Mouse (Mus musculus) forebrain, embryonic 16.5 days (tissue): ENCODE results near the gene Pax4. TPM values are rescaled to one million over a fixed set of nuclear protein-coding genes. Genes with fewer than 3 reads are reported as not detected.

Source experiments
- ATAC-seq: fragments of 200-750 bp; cut with Nextera tagmentation; 2 replicates; pipeline ENCODE4 v1.8.0; 2017; ENCODE audit warnings: mild to moderate bottlenecking, moderate library complexity
- H3K27ac ChIP-seq: fragments of 300-500 bp; sonication (generic); 2 replicates; pipeline ENCODE4 v1.5.1; 2014; ENCODE audit warnings: low read length, control low read depth
- H3K27me3 ChIP-seq: fragments of 300-500 bp; sonication (generic); replicated peaks from 2 replicates; pipeline ENCODE4 v1.6.1; 2014; ENCODE audit warnings: low read length; ENCODE audit not compliant: control insufficient read depth, insufficient read depth
- H3K36me3 ChIP-seq: fragments of 300-500 bp; sonication (generic); 2 replicates; pipeline ENCODE4 v1.6.1; 2014; ENCODE audit not compliant: control insufficient read depth, insufficient read depth
- H3K4me1 ChIP-seq: fragments of 300-500 bp; sonication (generic); replicated peaks from 2 replicates; pipeline ENCODE4 v1.6.1; 2014; ENCODE audit warnings: low read length; ENCODE audit not compliant: control insufficient read depth, insufficient read depth
- H3K4me2 ChIP-seq: fragments of 300-500 bp; sonication (generic); 2 replicates; pipeline ENCODE4 v1.6.1; 2014; ENCODE audit warnings: mild to moderate bottlenecking, low read length, control low read depth
- H3K4me3 ChIP-seq: fragments of 300-500 bp; sonication (generic); replicated peaks from 2 replicates; pipeline ENCODE4 v1.5.1; 2014; ENCODE audit warnings: mild to moderate bottlenecking, low read length, control low read depth
- H3K9ac ChIP-seq: fragments of 300-500 bp; sonication (generic); replicated peaks from 2 replicates; pipeline ENCODE4 v1.6.1; 2014; ENCODE audit warnings: low read depth, low read length, control low read depth
- H3K9me3 ChIP-seq: fragments of 300-500 bp; sonication (generic); 2 replicates; pipeline ENCODE4 v1.6.1; 2016; ENCODE audit warnings: low read length; ENCODE audit not compliant: control insufficient read depth
- WGBS: fragments of 180-500 bp; shearing (Covaris S2); extraction: QIAGEN DNeasy Blood & Tissue Kit; methylation state at CpG from one replicate; pipeline ENCODE4 v1.1.7; 2014; 5-methylcytosine and 5-hydroxymethylcytosine counted together
- polyA plus RNA-seq: library from polyadenylated mRNA; unstranded; fragments of >200 nt; fragmentation: Nextera tagmentation; extraction: Ambion mirVana; gene quantifications from 2 replicates; pipeline ENCODE4 v1.2.1, GENCODE M21; 2015

Pax4 gene
- polyA plus RNA-seq, 1 experiment from 2014 or later: 0.48 TPM

DNA sequence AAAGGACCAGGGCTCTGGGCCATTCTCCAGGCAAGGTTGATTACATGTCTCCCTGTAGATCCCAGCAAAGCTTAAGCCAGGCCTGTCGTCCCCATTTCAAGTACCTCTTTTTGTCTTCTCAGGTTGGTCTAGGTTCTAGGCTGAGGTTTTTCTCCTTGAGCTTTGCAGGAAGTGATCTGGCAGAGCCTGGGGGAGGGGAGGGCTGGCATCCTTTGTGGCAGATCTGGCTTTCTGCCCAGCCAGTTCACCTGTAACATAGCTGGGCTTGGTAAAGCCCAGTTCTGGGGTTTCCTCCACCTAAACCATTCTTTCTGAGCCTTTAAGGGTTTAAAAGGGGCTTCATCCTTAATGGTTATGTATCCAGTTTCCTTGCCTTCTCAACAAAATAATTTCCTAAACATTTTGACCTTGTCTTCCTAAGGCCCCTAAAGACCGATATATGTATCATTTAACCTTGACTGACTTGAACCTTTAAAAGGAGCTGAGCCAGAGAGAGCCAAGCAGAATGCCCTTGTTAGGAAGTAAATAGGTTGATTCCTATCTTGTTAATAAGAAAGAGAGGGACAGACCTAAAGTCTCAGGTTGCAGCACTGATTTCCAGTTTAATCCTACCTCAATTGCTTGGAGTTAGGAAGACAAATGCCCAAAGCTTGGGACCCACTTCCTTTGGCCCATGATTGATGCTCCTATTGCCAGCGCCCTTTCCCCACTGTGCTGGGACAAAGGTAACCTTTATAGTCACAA, 21.9 kb downstream of the Pax4 start, which contains the start of gene Fscn3:
Gene Fscn3, plus strand, starts transcription at position 694 of the 744 bp plus-strand sequence.
- Histone ChIP-seq H3K4me3 (no peak within 1 kb of the TSS), H3K27ac (no peak within 1 kb of the TSS), H3K9me3 (no peaks in the 10 kb centered on the region), H3K9ac (no peak within 1 kb of the TSS), H3K4me1 (peaks cover 12% of the 10 kb centered on the region), H3K4me2 (no peak within 1 kb of the TSS), H3K36me3 (no peaks in the 10 kb centered on the region), H3K27me3 (no peaks in the 10 kb centered on the region)
- WGBS: 75% methylated on average over 3 of the region's 3 CpGs
- ATAC-seq: no peak

DNA sequence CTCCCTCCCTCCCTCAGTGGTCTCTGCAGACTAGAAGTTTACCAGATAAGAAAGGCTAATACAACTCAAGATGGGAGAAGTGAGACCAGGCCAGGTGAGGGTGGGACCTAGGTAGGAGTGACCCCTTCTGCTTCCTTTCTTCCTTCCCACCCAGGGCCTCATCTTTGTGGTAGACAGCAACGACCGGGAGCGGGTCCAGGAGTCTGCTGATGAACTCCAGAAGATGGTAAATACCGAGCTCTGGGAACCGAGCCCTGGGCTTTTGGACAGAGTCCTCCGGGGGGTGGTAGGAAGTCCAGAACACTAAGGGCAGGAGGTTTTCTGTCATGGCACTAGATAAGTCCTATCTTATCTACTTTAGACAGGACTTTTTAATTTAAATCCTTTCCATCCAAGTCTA, 24.1 kb downstream of the Pax4 start:
- 88% methylated on average over 6 of the region's 6 CpGs for WGBS
- Histone ChIP-seq H3K36me3 (no peaks in the 10 kb centered on the region), H3K4me1 (peaks cover 28% of the 10 kb centered on the region), H3K4me3 (no peak overlapping the region), H3K4me2 (no peak overlapping the region), H3K9ac (no peak overlapping the region), H3K27me3 (no peaks in the 10 kb centered on the region), H3K27ac (no peak overlapping the region), H3K9me3 (no peaks in the 10 kb centered on the region)
- no peak for ATAC-seq

DNA sequence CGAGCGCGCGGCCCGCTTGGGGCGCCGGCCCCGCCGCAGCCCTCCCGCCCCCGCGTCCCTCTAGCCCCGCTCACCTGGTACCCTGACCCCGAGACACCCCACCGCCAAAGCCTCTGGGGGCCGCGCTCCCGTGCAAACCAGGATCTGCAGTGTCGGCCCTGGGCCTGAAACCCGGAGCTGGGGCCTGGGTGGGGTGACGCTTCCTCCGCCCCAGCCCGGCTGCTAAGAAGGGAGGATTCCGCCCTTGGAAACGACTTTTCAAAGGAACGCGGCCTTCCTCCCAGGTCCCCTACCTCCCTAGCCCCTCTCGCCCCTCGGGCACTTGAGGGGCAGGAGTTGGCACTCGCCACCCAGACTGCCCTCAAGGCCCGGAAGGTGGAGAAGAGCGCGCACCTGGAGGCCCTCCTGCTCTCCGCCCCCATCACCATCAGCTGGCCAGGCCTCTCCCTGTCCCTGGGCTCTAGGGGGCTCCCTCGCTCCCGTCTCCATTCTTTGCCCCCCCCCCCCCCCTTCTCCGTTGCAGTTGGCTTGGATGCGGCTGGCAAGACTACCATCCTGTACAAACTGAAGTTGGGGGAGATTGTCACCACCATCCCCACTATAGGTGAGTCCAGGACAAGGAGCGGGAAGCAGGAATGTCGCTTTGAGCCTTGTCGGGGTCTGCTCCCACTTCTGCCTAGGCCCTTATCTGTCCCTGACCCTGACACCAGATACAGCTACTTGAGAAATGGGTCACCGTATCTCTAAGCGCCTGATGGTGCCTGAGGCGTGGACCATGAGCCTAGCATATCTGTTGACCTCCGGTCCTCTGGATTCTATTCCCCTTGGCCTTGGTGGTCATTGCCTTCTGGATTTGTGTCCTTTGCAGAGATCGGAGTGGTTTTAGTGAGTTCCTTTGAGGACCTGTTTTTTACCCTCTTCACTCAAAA, 25.1 kb downstream of the Pax4 start:
- peak overlapping the region; percentile 77 for H3K27ac ChIP-seq
- ATAC-seq: peak; percentile 43
- no peaks in the 10 kb centered on the region for H3K9me3 ChIP-seq
- H3K4me2 ChIP-seq: peak overlapping the region; percentile 69
- H3K27me3 ChIP-seq: no peaks in the 10 kb centered on the region
- peak overlapping the region; percentile 84 for H3K4me3 ChIP-seq
- peaks cover 35% of the 10 kb centered on the region for H3K4me1 ChIP-seq
- H3K36me3 ChIP-seq: peaks cover under 1% of the 10 kb centered on the region; the same call in 1 of the 2 replicates
- WGBS: 12% methylated on average over 40 of the region's 46 CpGs
- peak overlapping the region; percentile 98 for H3K9ac ChIP-seq

DNA sequence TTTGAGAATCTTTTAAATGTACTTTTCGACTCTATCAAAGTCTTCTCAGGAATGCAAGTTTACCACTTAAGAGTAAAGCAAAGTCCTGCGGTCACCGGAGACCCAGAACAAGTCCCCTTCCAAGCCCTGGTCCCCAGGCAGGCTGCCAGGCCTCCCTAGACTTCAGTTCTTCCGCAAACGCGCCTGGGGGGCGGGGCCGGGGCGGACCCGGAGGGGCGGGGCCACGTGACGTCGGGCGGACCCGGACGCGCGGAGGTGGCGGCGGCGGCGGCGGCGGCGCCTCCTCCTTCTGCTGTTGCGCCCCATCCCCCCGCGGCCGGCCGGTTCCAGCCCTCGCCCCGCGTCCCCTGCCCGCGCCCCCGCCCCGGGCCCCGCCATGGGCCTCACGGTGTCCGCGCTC, 25.8 kb downstream of the Pax4 start, which contains the start of gene Arf5:
Gene Arf5, plus strand, starts transcription at position 248 of the 400 bp plus-strand sequence.
- Histone ChIP-seq H3K36me3 (peaks cover 7% of the 10 kb centered on the region), H3K27me3 (no peaks in the 10 kb centered on the region), H3K4me2 (peak within 1 kb of the TSS; percentile 69), H3K27ac (peak within 1 kb of the TSS; percentile 77), H3K4me1 (peaks cover 35% of the 10 kb centered on the region), H3K9ac (peak within 1 kb of the TSS; percentile 98), H3K9me3 (no peaks in the 10 kb centered on the region), H3K4me3 (peak within 1 kb of the TSS; percentile 84)
- ATAC-seq: peak; percentile 78
- WGBS: under 1% methylated on average over 23 of the region's 42 CpGs

DNA sequence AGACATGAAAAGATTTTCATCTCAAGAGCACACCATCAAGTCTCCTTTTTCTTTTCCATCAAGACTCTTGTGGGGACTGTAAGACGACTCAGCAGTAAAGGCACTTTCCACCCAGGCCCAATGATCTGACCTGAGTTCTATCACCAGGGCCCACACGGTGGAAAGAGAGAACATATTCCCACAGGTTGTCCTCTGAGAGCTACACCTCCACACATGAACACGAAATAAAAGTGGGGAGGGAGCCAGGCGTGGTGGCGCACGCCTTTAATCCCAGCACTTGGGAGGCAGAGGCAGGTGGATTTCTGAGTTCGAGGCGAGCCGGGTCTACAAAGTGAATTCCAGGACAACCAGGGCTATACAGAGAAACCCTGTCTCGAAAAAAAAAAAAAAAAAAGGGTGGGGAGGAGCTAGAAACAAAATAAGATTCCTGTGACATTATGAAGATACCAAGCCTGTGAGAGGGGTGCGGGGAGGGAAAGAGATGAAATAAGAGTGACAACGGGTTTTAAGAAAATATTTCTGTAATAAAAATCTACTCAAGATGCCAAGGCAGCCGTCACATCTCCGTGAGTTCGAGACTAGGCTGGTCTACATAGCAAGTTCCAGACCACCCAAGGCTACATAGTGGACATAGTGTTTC, 26.4 kb downstream of the Pax4 start:
- Histone ChIP-seq H3K9ac (peak overlapping the region; percentile 98; the same call in 1 of the 2 replicates), H3K9me3 (no peaks in the 10 kb centered on the region), H3K27me3 (no peaks in the 10 kb centered on the region), H3K4me2 (peak overlapping the region; percentile 42), H3K36me3 (peaks cover 13% of the 10 kb centered on the region), H3K4me1 (peaks cover 35% of the 10 kb centered on the region), H3K27ac (0 out of 2 replicates have a peak overlapping the region, but pooled peaks have one; percentile 34), H3K4me3 (peak overlapping the region; percentile 84)
- no peak; the same call in 1 of the 2 replicates for ATAC-seq
- WGBS: 71% methylated on average over 15 of the region's 15 CpGs

DNA sequence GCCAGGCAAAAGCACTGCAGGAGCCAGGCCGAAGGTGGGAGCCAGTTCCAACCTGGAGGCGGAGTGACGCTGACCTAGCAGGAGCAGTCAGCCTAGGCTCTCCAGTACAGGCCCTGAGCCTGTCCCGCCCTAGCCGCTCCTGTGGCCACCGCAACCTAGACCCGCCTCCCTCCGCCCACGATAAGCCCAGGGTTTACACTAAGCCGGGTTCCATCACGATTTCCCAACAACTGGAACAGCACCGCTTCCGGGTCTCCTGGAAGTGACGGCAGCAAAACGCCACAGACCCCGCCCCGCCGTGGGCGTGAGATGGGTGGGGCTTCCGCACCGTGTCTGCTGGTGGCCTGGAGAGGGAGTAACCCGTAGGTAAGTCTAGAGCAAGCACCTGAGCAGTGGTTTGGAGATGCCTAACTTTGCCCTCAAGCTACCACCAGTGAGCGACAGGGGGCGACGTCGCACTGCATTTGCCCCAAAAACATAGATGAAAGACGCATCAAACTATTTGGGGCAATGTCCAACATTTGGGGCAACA, 27.6 kb downstream of the Pax4 start:
- Histone ChIP-seq H3K4me1 (peaks cover 35% of the 10 kb centered on the region), H3K4me2 (peak overlapping the region; percentile 98), H3K9ac (peak overlapping the region; percentile 83), H3K4me3 (peak overlapping the region; percentile 90), H3K27ac (0 out of 2 replicates have a peak overlapping the region, but pooled peaks have one; percentile 35), H3K27me3 (no peaks in the 10 kb centered on the region), H3K9me3 (no peaks in the 10 kb centered on the region), H3K36me3 (peaks cover 15% of the 10 kb centered on the region)
- WGBS: under 1% methylated on average over 27 of the region's 27 CpGs
- ATAC-seq: peak; percentile 85

DNA sequence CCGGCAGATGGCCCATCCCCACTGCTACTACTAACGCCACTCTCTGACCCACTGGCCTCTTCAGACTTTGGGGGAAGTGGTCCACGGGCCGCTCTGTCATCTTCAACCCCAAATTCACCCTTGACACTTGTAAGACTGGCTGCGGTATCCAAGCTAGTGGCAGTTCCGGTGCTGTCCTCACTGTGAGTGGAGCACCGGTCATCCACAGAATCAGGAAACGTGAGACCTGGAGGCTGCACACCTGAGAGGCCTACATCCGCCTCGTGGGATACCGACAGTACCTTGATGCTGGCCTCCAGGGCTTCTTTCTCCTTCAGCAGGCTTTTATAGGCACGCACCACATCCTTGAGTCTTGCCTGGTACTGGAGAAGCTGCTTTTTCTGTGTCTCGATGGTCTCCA, 28.3 kb downstream of the Pax4 start:
- Histone ChIP-seq H3K4me1 (peaks cover 35% of the 10 kb centered on the region), H3K9me3 (no peaks in the 10 kb centered on the region), H3K4me3 (peak overlapping the region; percentile 90), H3K9ac (peak overlapping the region; percentile 83), H3K27ac (no peak overlapping the region), H3K4me2 (peak overlapping the region; percentile 98), H3K36me3 (peaks cover 20% of the 10 kb centered on the region), H3K27me3 (no peaks in the 10 kb centered on the region)
- no peak for ATAC-seq
- WGBS: 24% methylated on average over 13 of the region's 13 CpGs

DNA sequence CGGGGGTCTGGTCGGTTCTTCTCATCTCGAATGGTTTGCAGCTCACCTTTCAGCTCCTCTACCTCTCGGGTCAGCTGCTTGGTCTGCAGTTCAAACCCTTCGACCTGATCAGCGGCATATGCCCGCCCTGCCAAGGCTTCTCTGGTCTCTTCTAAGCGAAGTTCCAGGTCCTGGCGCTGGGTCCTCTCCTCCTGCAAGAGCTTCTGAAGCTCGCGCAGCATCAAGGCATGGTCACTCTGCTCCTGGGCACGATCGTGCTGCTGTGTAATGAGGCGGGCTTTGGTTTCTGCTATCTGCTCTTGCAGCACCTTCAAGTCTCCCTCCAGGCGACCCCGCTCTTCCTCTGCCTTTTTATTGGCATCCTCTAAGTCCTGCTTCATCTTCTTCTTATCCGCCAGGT, 28.8 kb downstream of the Pax4 start:
- Histone ChIP-seq H3K4me3 (peak overlapping the region; percentile 90), H3K27me3 (no peaks in the 10 kb centered on the region), H3K36me3 (peaks cover 26% of the 10 kb centered on the region), H3K27ac (no peak overlapping the region), H3K4me1 (peaks cover 35% of the 10 kb centered on the region), H3K4me2 (peak overlapping the region; percentile 98), H3K9me3 (no peaks in the 10 kb centered on the region), H3K9ac (no peak overlapping the region; the same call in 1 of the 2 replicates)
- no peak for ATAC-seq
- WGBS: 86% methylated on average over 17 of the region's 17 CpGs
